Mouse (Mus musculus) kidney, adult 2 months (tissue): ENCODE measurements at regions not wholly inside any gene's neighbourhood (a gene's known extent, or its start where the extent isn't known, plus 50 kb on each side); places are given as distances from the start of the nearest gene placed in this dataset.

Experiments
- DNase-seq: peaks from one replicate; pipeline ENCODE4 v3.0.0; 2021
- H3K27ac ChIP-seq: fragments of 200-500 bp; 2 replicates; pipeline ENCODE4 v1.5.1; 2012; ENCODE audit warnings: low read depth, low read length, control low read depth, inconsistent platforms; ENCODE audit not compliant: insufficient read depth
- H3K27me3 ChIP-seq: fragments of 200-500 bp; replicated peaks from 2 replicates; pipeline ENCODE4 v1.6.1; 2012; ENCODE audit warnings: mild to moderate bottlenecking, moderate library complexity, low read length, inconsistent platforms; ENCODE audit not compliant: control insufficient read depth, insufficient read depth
- H3K36me3 ChIP-seq: fragments of 200-500 bp; 2 replicates; pipeline ENCODE4 v1.6.1; 2012; ENCODE audit warnings: mild to moderate bottlenecking, moderate library complexity, low read length, inconsistent platforms; ENCODE audit not compliant: control insufficient read depth, insufficient read depth
- H3K4me1 ChIP-seq: fragments of 200-500 bp; 2 replicates; pipeline ENCODE4 v1.6.1; 2011; ENCODE audit warnings: low read length; ENCODE audit not compliant: control insufficient read depth, insufficient read depth
- H3K4me3 ChIP-seq: fragments of 200-500 bp; 2 replicates; pipeline ENCODE4 v1.5.1; 2011; ENCODE audit warnings: mild to moderate bottlenecking, low read depth, low read length, control low read depth; ENCODE audit not compliant: insufficient read depth
- CTCF ChIP-seq: fragments of 200-500 bp; conservative IDR thresholded peaks from 2 replicates; pipeline ENCODE4 v1.5.1; 2011; ENCODE audit warnings: low read depth, mild to moderate bottlenecking, control low read depth, low read length, moderate library complexity, mixed read lengths; ENCODE audit not compliant: insufficient read depth, insufficient read length
- POLR2A ChIP-seq: fragments of 200-500 bp; IDR thresholded peaks from one replicate; pipeline ENCODE4 v1.6.1; 2011; ENCODE audit warnings: low read depth, low read length, control low read depth
- WGBS: fragments of 180-500 bp; shearing (Covaris S2); methylation state at CpG from one replicate; pipeline ENCODE4 v1.1.7; 2018; 5-methylcytosine and 5-hydroxymethylcytosine counted together

GRCm38 (mm10) chr1:71752351-71752750, 99.4 kb upstream of the Fn1 start:
- 93% methylated on average over 1 of the region's 1 CpGs for WGBS
- no peaks in the 10 kb centered on the region for H3K36me3 ChIP-seq
- no peaks in the 10 kb centered on the region for H3K27me3 ChIP-seq
- no peak overlapping the region for H3K27ac ChIP-seq
- no peak for DNase-seq
- no peak overlapping the region for H3K4me3 ChIP-seq
- TF ChIP-seq POLR2A (no peak), CTCF (no peak)
- no peaks in the 10 kb centered on the region for H3K4me1 ChIP-seq

- Histone ChIP-seq H3K36me3 (no peaks in the 10 kb centered on the region), H3K27ac (no peak overlapping the region), H3K27me3 (no peaks in the 10 kb centered on the region), H3K4me3 (no peak overlapping the region), H3K4me1 (no peaks in the 10 kb centered on the region)
- 70% methylated on average over 1 of the region's 1 CpGs for WGBS
- no peak for DNase-seq
- TF ChIP-seq POLR2A (no peak), CTCF (no peak)
These were observed 98.6 kb upstream of the Fn1 start for GRCm38 (mm10) chr1:71751601-71752000.

- H3K4me3 ChIP-seq, result no peak overlapping the region
- no peak overlapping the region for H3K27ac ChIP-seq
- no peaks in the 10 kb centered on the region for H3K27me3 ChIP-seq
- DNase-seq, result peak; percentile 4
- no peaks in the 10 kb centered on the region for H3K4me1 ChIP-seq
- whole genome bisulfite sequencing, result 66% methylated on average over 3 of the region's 3 CpGs
- no peaks in the 10 kb centered on the region for H3K36me3 ChIP-seq
- TF ChIP-seq POLR2A (no peak), CTCF (no peak)
These were observed 82.6 kb upstream of the Fn1 start for GRCm38 (mm10) chr1:71735606-71736005.

GRCm38 (mm10) chr1:71731623-71732022, 78.6 kb upstream of the Fn1 start:
- no peaks in the 10 kb centered on the region for H3K4me1 ChIP-seq
- no peaks in the 10 kb centered on the region for H3K36me3 ChIP-seq
- no peak overlapping the region for H3K27ac ChIP-seq
- TF ChIP-seq CTCF (no peak), POLR2A (no peak)
- DNase-seq, result peak; percentile 7
- H3K27me3 ChIP-seq, result no peaks in the 10 kb centered on the region
- H3K4me3 ChIP-seq, result no peak overlapping the region

- H3K36me3 ChIP-seq, result no peaks in the 10 kb centered on the region
- H3K4me3 ChIP-seq, result no peak overlapping the region
- no peaks in the 10 kb centered on the region for H3K27me3 ChIP-seq
- TF ChIP-seq POLR2A (no peak), CTCF (no peak)
- no peaks in the 10 kb centered on the region for H3K4me1 ChIP-seq
- no peak overlapping the region for H3K27ac ChIP-seq
- WGBS, result 62% methylated on average over 4 of the region's 4 CpGs
- no peak for DNase-seq
These were observed 78.0 kb upstream of the Fn1 start for GRCm38 (mm10) chr1:71731011-71731410.

- WGBS, result 93% methylated on average over 8 of the region's 8 CpGs
These were observed 75.9 kb upstream of the Fn1 start for GRCm38 (mm10) chr1:71728852-71729347.

GRCm38 (mm10) chr1:71723816-71724215, 70.8 kb upstream of the Fn1 start:
- WGBS, result 66% methylated on average over 7 of the region's 7 CpGs
- TF ChIP-seq CTCF, result no peak
- TF ChIP-seq POLR2A, result no peak

More at GRCm38 (mm10) chr1:71728852-71729347, 75.9 kb upstream of the Fn1 start:
- TF ChIP-seq POLR2A (no peak), CTCF (no peak)
- no peaks in the 10 kb centered on the region for H3K36me3 ChIP-seq
- DNase-seq, result no peak
- no peak overlapping the region for H3K27ac ChIP-seq
- H3K27me3 ChIP-seq, result no peaks in the 10 kb centered on the region
- H3K4me1 ChIP-seq, result no peaks in the 10 kb centered on the region
- H3K4me3 ChIP-seq, result no peak overlapping the region

GRCm38 (mm10) chr1:71723039-71723397, 70.0 kb upstream of the Fn1 start:
- WGBS, result 52% methylated on average over 2 of the region's 2 CpGs
- TF ChIP-seq CTCF (no peak), POLR2A (no peak)
- H3K27me3 ChIP-seq, result no peaks in the 10 kb centered on the region
- DNase-seq, result no peak
- no peak overlapping the region for H3K4me3 ChIP-seq
- no peak overlapping the region for H3K27ac ChIP-seq
- no peaks in the 10 kb centered on the region for H3K36me3 ChIP-seq
- no peaks in the 10 kb centered on the region for H3K4me1 ChIP-seq

More at GRCm38 (mm10) chr1:71723816-71724215, 70.8 kb upstream of the Fn1 start:
- H3K27ac ChIP-seq, result no peak overlapping the region
- no peaks in the 10 kb centered on the region for H3K36me3 ChIP-seq
- no peaks in the 10 kb centered on the region for H3K27me3 ChIP-seq
- no peak overlapping the region for H3K4me3 ChIP-seq
- DNase-seq, result no peak
- H3K4me1 ChIP-seq, result no peaks in the 10 kb centered on the region
